Mouse (Mus musculus) hematopoietic stem cell, adult 5-6 weeks (primary cell): ENCODE data around the gene Meiob. TPM values are rescaled to one million over a fixed set of nuclear protein-coding genes. Genes with fewer than 3 reads are reported as not detected.

Source experiments
- ATAC-seq, 2 experiments: fragments of 125-278 bp in 1 of 2; replicated peaks in 1 of 2; 2 replicates each; pipeline ENCODE4 v1.8.0; 2016 to 2017; ENCODE audit warnings: inconsistent platforms in 2 of 2, mild to moderate bottlenecking in 2 of 2, moderate number of reproducible peaks in 2 of 2, low read depth in 1 of 2, moderate TSS enrichment in 1 of 2; ENCODE audit not compliant: low FRiP score in 2 of 2, poor library complexity in 2 of 2, severe bottlenecking in 2 of 2, insufficient read depth in 1 of 2, low TSS enrichment in 1 of 2
- total RNA-seq: library from RNA; stranded (forward); fragments of 172-1452, 232-1000 nt; gene quantifications from 2 replicates; pipeline ENCODE4 v1.2.3, GENCODE M21; 2017

Gene Meiob
- total RNA-seq, 1 experiment from 2014 or later, result not detected

DNA sequence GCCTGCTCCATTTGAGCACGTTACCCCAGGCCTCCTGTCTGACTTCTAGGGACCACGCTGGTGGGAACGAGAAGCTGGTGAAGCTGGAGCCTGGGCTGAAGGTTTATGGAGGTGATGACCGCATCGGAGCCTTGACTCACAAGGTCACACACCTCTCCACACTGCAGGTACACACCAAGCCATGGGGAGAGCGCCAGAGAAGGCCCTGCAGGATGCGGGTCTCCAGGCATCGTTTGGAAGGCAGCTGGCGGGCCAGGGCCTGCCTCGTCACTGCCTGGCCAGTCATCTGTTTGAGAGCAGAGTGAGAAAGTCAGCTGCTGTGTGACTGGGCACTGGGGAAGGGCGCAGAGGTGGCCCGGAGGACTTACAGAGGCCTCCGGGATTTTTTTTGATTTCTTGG is 52.5 kb downstream of the Meiob start:
- no peak for ATAC-seq

DNA sequence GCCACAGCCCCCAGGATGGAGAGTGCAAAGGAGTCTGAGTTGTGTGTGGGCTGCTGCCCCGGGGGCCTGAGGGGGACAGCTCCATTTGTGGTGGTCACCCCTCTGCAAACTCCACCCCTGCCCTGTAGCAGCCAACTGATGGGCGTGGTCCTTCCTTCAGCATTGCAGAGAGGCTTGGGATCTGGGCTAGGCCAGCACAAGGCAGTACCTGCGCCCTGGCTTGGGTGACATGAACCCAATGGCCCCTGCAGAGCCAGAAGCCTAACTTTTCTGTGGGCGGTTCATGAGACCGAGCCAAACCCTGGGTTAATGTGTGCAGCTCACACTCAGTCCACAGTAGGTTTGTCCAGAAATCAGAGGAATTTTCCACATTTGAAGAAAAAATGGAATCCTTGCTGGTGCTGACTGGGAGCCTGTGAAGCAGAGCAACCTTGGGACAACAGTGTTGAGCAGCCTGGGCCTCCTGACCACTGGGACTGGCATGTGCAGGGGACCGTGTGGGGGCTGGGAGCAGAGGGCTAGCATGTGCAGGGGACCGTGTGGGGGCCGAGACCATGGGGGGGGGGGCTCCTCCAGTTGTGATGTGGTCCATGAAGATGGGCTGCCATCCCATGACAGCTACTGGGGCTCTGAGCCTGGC is 53.9 kb downstream of the Meiob start:
- no peak for ATAC-seq

DNA sequence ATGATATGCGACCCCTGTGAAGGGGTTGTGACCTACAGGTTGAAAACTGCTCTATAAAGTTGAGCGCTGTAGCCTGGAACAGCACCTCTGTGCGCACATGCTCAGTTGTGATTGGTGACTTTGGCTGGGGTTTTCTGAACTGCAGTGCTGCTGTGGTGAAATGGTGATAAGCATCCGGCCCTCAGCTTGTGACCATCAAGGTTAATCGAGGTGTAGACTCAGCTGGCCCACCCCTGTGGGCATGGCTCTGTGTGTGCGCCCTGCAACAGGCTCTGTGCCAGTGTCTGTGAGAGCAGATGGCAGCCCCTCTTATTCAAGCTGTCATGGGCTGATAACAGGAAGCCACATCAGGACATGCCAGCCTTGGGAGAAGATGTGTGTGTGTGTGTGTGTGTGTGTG is 54.9 kb downstream of the Meiob start:
- peak in 1 of 2 experiments; percentile 40; a peak in 2 of 4 replicates for ATAC-seq

DNA sequence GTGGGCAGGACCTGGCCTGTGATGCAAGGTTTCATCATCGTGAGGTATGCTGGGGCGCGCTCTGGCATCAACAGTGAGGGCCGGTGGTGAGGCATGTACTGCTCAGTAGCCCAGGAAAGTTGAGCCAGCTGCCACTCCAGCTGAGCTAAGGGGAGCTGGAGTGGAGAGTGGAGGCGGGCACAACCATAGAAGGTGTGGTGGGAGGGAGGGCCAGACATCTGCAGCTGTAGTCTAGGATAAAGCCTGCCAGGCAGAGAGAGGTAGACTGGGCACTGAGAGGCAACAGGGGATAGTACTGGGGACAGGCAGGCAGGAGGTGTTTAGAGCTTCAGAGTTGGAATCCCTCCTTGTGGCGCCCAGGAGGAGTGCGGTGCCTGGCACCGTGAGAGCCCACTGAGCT is 56.0 kb downstream of the Meiob start:
- ATAC-seq, result no peak

DNA sequence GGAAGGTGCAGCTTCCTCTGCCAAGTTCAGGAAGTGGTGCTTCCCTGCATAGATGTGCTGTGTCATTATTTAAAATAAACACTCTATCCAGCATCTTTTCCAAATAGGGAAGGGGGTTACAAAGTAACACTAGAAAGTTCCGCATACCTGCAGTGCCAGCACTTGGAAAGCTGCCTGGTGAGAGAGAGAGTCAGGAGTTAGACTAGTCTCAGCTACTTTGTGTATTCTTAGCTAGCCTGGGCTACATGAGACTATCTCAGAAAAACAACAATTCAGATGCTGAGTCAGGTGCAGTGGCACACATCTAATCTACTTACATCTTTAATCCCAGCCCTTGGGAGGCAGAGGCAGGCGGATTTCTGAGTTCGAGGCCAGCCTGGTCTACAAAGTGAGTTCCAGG is 57.7 kb downstream of the Meiob start:
- no peak for ATAC-seq

DNA sequence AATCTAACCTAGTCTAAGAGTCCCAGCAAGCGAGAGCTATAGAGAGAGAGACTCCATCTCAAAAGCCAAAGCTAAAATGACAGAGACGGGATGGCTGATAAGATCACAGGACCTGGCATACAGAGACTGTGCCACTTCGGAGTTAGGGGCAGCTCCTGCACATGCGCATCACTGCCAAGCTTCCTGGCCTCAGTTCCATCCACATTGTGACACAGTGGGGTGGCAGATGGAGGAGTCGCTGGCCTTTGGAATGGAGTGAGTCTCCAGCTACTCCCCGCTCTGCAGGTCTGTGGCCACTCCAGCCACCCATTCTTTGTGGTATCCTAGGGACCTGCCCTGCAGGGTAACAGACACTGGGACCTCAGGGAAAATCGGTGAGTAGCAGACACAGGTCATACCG is 61.7 kb downstream of the Meiob start, which contains the start of gene Igfals:
TSS of gene Igfals (plus strand) at position 222 of the 400 bp plus-strand sequence.
- ATAC-seq, result no peak

DNA sequence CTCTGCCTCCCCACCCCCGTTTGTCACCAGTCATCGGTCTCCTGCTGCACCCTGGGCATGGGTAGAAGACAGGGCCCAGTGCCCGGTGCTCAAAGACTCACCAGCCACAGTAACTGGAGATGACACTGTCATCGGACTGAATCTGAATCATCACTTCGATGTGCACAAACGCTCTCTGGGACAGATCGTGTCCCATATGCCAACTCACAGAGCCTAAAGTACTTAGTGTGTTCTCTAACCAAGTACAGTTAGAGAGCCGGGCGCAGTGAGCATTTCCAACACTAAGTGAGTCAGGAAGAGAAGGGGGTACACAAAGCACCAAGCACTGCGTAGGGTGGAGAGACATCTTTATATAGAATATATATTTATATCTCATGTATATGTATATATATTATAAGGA is 63.8 kb downstream of the Meiob start:
- ATAC-seq, result no peak

DNA sequence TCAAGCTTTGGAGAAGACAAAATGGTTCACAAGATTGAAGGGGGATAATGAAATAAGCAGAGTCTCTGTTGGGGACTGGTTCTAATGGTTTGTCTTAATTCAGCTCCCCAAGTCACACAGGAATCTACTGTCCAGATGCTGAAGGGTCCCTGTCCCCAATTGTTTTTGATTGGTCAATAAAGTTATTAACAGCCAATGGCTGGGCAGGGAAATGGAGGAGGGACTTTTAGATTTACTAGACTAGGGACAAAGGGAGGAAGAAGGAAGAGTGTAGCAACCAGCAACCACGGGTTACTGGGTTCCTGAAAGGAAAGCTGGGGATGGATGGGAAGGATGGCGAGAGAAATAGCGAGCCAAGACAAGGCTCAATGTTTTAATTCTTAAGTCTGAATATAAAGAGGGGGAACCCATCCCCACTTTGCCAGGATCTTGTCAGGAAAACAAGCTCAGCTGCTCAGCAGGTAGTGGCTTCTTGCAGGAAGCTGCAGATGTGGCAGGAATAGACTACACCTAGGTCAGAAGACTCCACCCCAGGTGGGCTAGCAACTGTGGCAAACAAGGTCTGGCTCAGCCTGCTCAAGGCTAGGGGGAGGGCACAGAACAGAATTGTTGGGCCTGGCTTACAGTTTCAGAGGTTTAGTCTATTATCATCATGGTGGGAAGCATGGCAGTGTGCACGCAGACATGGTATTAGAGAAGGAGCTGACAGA is 69.8 kb downstream of the Meiob start:
- ATAC-seq, result no peak

DNA sequence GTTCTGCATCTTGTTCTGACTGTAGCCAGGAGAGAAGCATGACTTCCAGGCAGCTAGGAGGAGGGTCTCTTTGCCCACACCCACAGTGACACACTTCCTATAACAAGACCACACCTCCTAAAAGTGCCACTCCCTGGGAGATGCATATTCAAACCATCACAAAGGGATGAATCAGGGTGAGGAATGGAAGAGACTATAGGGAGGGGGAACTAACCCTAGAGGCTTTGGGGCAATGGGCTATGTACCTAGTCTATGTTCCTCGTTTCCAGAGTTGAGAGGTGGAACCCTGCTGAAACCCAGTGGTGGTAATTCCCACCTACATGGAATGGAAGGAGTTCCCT is 70.3 kb downstream of the Meiob start:
- ATAC-seq, result no peak

DNA sequence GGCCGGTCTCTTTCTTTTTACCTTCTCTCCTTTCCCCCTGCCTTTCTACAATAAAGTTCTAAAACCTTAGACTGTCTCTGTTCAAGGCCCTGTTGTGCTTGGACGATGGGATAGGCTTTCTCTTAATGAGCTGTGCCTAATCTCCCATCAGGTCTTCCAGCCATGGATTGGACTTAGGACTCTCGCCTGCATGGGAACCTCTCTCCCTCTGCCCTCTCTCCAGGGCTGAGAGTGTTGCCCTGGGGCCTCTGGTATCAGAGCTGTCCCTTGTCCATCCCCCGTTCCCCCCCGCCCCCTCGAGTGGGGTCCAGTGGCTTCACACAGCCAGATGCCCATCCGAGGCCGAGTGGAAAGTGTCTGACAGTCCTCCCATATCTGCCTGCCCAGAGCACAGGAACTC is 70.9 kb downstream of the Meiob start:
- no peak for ATAC-seq

DNA sequence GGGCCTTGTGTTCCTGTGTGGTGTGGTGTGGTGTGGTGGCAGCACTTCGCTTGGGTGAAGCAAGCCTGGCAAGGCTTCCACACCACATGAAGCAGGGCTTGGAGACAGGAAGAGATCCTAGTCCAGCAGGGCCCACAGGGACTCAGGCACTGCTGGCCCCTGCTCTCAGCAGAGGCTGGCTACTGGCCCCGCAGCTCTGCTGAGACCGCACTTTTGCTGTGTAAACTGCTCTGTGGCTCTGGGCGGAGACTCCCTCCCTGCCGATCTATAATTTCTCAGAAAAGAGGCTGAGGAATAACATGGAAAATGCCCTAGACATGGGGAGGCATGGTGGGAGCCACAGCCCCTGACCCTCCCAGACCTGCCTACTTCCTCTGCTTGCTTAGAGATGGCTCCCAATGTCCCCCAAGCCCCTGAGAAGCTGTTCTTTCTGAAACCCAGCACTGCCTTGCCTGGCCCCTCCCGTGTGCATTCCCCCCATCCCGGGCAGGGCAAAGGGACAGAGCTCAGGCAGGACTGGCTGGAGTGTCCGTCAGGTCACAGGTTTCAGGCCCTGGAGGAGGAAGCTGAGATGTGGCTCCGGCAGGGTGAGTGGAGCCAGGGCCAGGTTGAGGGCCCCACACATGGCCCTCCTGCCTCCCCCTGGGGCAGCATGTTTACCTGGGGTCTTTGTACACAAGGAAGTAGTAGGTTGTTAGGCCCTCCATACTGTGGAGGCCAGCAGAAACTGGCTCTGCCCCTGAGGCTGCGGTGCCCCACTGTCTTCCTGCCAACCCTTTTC is 73.4 kb downstream of the Meiob start:
- ATAC-seq, result no peak

DNA sequence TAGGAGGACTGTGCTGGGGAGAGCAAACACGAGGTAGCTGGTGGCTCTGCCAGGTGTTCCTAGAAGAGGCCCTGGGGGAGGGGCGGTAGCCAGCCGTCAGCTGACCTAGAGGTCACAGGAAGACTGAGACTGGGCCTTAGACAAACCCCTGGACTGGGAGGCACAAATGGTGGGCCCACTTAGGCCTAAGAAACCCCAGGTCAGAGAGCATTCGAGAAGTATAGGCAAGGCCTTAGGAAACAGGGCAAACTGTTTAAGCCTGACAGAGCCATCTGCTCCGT is 74.0 kb downstream of the Meiob start:
- ATAC-seq, result no peak

DNA sequence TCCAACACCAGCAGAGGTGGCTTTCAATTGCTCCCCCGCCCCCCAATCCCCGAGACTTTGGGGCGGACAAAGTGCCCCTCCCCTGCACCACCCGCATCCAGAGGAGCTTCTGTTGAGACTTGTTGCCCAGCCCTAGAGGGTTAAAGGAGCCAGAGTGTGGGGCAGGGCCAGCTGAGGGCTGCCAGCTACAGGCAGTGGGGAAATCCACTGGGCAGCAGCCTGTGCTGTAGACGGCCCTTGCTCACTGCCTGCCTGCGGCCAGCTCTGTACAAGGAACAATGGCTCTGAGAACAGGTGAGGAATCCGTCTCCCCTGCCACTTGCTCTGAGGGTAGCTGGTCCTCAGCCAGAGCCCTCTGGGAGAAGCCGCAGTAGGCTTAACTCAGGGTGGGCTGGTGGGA is 74.4 kb downstream of the Meiob start:
- ATAC-seq, result no peak

DNA sequence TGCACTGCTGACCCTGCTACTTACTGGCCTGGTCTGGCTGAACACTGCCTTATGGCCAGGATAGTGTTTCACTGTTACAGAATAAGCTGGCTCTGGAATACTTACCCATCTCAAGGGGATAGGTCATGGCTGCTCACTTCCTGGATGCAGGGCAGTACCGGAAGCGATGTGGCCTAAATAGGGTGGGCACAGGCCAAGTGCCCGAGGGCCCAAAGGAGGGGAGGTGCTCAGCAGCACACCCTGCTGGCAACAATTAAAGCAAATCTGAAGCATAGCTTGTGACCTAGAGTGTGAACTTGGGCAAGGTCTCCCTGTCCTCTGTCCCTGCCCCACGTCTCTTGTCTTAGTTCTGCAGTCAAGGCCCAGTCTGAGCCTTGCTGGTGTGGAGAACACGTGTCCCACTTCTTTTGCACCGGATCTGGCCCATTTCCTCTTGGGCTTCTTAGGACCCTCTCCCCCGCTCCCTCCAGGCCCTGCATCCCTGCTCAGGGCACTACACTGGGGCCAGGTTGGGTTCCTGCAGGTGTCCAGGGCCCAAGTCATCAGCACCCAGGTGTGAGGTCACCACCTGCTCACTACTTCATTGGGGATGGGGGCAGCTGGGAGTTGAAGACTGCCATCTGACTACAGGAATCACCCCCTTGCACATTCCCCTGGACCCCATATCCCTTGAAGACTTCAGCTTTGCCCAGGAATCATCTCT is 77.8 kb downstream of the Meiob start:
- ATAC-seq, result peak in 1 of 2 experiments; percentile 8; a peak in 1 of 4 replicates

DNA sequence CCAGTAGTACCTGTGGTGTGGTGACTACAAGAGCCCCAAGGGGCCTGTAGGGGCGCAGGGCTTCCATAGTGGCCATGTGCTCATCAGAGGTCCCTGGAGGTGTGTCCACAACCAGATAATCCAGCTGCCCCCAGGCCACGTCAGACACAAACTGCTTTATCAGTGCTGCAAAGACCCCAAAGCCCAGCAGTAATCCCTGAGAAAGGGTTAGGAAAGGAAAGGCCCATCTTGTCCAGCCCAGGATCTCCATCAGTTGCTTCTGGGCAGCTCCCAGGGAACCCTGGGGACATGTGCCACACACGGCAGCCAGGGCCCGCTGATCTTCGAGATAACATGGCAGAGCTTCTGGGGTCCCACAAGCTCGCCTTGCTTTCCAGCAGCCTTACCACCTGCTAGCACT is 80.3 kb downstream of the Meiob start:
- no peak for ATAC-seq

DNA sequence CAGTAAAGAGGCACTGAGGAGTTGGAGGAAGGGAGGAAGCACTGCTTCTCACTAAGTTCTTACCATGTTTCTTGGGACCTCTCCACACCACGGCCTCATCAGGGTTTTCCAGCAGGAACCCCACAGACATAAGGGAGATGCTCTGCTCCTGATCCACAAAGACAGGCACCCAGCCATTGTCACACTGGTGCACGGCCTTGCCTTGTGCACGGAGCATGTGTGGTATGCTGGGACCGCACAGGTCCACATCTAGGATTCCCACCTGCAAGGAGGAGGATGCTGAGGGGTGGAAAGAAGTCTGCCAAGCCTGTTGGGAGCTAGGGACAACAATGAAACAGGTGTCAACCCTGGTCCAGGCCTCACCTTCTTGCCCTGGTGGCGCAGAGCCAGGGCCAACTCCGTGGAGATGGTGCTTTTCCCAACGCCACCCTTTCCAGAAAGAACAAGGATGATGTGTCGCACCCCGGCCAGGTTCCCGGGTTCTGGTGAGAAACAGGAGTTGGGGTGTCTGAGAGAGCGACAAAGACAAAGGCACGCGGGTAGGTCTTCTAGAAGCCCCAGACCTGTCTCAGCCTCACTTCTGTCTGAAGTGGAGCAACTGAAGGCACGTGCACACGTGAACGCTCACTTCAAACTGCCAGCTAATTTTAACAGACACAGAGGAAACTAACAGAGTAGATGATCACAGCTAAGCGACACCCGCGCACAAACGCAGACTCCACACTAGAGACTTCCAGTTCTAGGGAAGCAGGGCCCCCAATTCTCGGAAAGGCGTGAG is 81.5 kb downstream of the Meiob start:
- ATAC-seq, result no peak

DNA sequence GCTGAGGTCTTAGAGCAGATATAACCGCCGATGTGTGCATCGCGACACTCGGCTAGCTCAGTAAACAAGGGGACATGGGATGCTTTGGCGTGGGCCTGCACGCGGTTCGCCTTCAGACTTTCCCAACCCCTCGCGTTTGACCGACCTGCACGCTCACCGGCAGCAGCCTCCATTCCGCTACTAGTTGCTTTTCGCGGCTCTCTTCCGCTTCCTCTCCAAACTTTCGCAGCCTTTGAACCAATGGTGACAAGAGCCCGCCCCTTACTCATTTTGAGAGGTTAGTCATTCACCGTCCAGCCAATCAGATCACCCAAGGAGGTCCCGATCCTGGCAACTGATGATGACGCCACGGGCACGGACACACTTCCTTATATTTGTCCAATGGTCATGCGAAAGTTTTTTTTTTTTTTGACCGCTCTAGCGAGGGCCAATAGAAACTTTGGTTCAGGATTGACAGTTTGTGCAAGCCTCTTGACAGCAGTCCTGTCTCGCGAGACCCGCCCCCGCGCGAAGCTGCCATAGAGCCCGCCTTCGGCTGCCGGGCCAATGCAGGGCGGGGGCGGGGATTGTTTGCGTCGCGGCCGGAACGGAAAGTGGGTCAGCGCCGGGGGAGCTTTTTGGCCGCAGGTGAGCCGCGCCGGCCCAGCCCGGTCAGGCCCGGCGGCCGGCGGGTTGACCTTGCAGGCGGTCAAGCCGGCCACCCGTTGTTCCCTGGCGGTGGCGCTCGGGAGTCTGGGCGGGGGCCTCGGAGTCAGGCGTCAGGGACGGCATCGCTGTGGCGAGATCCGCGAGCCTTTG is 82.2 kb downstream of the Meiob start, which contains the start of the genes Nubp2 and Spsb3:
TSS of gene Nubp2 (minus strand) at position 216 of the 798 bp plus-strand sequence.
TSS of gene Spsb3 (plus strand) at position 510 of the 798 bp plus-strand sequence.
- peak; percentile 94 to 95 for ATAC-seq
